Mouse (Mus musculus) embryo, embryonic 11.5 days (tissue): ENCODE measurements around the gene Glrb.

Source experiments
- DNase-seq: peaks from one replicate; pipeline ENCODE4 v3.0.0-alpha.2; 2012; ENCODE audit warnings: low read depth, low spot score

Gene Glrb

DNA sequence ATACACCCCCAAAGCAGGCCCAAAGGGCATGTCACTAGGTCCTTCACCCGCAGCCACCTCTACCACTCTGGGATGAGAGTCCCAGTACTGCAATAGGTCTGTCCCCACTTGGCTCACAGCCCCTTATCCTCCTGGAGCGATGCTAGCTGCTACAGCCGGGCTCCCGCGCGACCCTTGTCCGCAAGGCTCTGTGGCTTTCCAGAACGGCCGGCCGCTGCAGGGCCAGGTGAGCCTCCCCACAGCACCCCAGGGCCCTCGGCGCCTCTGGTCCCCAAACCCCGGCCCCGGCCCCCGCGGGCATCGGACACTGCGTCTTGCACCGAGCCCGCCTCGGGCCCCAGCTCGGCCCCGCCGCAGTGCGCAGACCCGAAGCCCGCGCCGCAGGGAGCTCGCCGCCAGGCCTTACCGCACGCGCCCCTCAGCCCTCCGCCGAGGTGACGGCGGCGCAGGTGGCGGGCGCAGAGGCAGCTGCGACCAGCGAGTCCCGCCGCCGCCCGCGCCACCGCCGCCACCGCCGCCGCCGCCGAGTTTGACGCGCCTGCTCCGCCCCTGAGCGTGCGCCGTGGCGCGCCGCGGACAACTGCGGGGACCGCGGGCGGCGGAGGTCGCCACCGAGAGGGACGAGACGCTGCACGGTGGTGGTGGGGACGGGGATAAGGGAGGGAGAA is at the start of gene Glrb:
TSS of gene Glrb (minus strand) at position 550 of the 668 bp plus-strand sequence.
- no peak for DNase-seq

DNA sequence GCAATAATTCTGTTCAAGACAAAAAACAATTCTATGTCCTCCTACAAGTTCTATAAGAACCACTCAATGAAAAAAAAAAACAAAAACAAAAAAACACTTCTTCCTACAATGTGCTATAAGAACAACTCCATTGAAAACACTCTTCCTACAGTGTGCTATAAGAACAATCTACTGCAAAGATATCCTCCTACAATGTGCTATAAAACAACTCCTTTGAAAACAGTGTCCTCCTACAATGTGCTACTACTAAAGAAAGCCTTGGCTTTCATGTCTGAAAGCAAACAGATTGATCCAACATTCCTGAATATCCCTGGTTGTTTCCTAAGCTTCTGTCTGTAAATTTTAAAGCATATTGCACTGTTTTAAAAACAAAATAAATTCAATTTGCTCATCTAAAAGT is 46.5 kb upstream of the Glrb start:
- DNase-seq = no peak

DNA sequence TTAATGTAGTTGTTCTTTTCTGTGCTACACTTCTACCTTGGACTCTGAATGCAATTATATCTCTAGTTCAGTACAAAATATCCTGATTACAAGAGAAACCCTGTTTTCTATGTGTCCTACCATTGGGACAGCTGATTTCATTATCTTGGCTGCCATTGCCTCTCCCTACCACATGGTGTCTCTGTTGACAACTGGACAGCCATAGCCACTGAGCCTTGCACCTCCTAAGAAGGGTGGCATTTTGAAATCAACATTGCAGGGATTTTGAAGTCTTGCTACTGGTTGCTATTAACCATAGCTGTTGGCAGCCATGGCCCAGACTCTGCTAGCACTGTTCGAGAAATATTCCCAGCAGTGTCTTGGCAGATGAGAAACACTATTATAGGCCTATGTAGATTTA is 45.1 kb upstream of the Glrb start:
- DNase-seq = peak; percentile 27

DNA sequence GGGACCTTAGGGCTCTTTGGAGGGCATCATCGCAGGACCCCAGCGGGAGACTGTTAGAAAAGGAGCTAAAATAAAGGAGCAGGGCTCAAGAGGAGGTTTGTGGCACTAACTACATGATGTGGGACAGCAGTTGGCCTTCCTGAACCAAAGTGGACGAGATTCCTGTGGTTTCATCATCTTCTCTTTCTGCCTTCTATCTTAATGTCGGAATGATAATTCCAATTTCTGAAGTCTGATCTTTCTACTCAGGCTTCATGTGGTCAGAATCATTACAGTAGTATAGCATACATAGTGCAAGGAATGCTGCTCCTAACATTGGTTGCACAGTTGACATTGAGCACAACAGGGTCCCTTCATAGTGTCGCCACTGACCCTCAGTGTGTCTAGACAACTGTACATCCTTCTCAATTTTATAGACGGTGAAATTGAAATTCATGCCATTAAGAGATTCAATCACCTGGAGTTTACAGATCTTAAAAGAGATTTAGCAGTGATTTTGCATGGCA is 372 bp upstream of the Glrb start:
- no peak for DNase-seq

DNA sequence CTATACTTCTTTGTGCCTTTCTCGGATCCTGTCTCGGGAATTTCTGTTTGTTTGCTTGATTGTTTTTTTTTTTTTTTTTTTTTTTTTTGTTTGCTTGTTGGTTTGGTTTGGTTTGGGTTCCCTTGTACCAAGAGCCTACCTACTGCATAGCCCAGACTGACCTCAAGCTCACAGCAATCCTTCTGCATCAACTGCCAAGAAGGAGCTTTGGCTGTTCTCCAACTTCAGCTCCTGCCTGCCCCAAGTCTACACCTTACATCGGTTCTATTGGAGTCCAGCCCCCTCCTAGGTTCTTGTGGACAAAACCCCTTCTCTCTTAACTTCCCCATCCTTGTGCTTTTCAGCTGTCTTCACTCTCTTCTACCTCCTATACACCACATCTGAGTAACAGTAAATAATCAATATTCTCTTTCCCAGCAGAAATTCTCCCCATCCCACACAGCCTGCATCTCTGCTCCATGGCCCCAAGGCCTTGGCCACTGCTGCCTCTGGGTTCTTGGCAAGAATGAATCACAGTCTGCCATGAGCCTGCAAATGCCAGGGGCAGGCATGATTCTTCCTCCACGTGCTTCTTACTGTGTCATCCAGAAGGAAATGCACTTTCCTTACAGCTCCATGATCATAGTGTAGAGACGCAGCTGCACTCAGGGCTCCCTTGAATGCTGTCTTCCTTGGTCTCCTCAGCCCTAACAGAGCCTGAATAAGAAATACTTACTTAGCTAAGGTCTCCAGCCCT is 18.5 kb downstream of the Glrb start:
- DNase-seq = no peak

- no peak for DNase-seq
Measured at GRCm38 (mm10) chr3:80894328-80894727, 19.1 kb downstream of the Glrb start.

- DNase-seq = no peak
Measured at GRCm38 (mm10) chr3:80893055-80893690, 20.3 kb downstream of the Glrb start.

GRCm38 (mm10) chr3:80891087-80891486 is 22.4 kb downstream of the Glrb start:
- DNase-seq = no peak

DNA sequence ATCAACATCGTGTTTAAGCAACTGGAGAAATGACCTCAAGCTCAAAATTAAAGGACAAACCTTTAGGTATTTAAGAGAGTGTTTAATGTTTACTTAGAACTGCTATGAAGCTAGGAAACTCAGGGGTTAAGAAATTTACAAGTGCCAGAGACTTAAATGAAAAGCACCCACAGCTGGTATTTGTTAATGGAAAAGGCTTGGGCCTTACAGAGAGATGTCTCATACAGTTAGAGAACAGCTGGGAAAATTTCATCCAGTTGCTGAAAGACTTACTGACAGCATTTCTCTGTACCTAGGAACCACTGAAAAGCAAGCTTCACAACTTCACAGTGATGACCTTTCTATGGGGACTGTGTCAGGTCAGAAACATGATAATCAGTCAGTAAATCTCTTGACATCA is 28.3 kb downstream of the Glrb start:
- no peak for DNase-seq

DNA sequence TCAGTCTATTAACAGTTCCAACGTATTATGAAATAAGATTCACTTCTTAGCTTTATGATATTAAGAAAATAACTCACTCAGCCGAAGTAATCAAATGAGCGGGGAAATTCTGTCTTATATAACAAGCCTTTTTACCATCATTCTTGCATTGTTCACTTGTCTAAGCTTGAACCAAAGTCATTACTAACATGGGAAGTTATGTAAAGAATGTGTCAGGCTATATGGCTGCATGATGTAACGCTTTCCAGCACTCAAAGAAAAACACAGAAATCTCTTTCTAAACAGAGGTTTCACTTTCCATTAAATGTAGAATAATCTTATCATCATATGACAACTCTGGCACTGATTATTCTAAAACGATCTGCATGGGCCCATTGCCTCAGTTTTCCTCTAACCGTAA is 29.9 kb downstream of the Glrb start:
- DNase-seq = no peak

- DNase-seq = no peak
Measured at GRCm38 (mm10) chr3:80880660-80881293, 32.7 kb downstream of the Glrb start.

- DNase-seq = peak; percentile 57
Measured at GRCm38 (mm10) chr3:80878571-80878970, 34.9 kb downstream of the Glrb start.

DNA sequence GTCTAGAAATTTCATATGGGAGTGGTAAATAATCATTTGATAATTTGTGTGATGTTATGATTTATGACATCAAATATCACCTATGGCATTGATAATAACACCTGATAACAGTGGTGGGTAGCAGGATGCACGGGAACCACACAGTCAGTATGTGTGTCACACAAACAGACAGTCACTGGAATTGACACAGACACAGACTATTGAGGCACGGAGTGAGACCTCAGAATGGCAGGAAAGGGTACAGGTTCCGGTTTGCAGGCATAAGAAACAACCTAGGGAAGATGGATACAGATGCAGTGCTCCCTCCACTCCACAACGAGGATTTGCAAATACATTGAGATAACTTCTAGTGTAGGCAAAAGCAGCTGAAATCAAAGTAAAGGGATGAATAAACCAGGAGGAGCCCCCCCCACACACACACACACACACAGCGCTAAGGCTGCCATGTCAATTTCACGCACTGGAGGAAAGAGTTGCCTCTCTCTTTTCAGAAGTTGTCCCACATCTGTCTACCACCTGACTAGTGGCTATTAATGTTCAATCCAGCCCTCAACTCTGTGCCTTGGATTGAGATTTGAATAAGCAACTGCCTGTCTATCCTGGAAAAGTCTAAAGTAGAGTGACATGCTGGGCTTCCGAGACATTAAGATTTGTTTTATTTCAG is 38.6 kb downstream of the Glrb start:
- DNase-seq = no peak

GRCm38 (mm10) chr3:80874081-80874480 is 39.4 kb downstream of the Glrb start:
- DNase-seq = no peak

DNA sequence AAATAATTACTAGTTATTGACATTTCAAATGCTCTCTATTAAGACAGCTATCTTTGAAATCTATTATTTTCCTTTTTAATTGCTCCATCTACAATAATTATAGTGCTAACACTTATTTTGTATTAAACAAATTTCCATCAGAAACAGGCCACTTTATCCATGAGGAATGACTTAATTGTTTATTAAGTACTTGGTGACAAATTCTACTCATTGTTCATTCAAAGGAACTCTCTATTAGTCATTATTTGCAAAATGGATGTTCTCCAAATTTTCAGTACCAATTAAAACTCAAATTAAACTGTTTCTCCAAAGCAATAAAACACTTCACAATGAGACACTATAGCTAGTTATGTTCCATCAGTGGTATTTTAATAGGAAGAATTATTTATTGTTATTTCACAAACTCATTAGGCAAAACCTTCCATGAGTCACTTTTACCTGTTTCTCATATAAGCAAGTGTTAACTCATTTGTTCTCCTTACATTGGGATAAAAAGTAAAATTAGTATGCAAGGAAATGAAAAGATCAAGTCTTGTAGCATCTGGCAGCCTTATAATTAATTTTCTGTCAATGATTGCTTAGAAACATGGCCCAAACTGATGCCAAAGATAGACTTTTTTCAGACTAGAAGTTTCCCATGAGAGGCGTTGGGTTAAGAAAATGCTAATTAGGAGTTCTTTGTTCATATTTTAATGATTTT is 41.8 kb downstream of the Glrb start:
- DNase-seq = no peak

DNA sequence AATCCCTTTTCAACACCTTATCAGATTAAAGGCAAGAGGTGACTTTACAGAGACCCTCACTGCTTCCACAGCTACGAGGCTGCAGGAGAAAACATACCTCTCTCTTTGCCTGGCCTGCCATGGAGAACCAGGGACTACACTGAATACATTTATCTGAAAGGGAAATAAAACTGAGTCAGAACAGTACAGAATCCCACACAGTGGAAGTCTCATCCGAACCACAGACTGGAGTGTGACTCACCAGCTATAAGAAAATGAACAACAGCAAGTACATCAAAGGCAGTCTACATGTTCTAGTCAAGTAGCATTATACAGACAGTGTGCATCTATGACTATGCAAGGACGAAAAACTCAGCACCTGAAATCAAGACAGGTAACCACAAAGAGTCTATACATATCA is 46.1 kb downstream of the Glrb start:
- DNase-seq = no peak

GRCm38 (mm10) chr3:80852912-80853507 is 60.5 kb downstream of the Glrb start:
- DNase-seq = no peak

- no peak for DNase-seq
Measured at GRCm38 (mm10) chr3:80850947-80851346, 62.5 kb downstream of the Glrb start.

GRCm38 (mm10) chr3:80845634-80846033 is 67.8 kb downstream of the Glrb start:
- no peak for DNase-seq

GRCm38 (mm10) chr3:80839845-80840244 is 73.6 kb downstream of the Glrb start:
- DNase-seq = no peak

DNA sequence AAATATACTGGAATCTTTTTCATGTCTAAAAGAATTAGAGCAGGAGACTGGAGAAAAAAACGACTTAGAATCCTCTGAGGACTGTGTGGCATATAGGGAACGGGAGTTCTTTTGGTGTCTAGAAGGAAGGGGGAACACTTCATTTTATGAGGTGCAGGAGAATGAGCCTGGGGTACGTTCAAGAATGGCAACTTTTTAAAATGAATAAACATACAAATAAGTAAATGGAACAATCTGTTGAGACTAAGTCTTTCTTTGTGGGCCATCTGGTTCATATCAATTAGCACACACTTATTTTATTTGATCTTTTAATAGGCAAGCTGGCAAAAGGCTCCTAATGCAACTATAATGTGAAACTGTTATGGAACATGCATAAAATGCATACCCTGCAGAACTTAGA is 75.9 kb downstream of the Glrb start:
- DNase-seq = no peak
